Mouse (Mus musculus) hindlimb bud, embryonic 11.5 days (tissue): ENCODE measurements around the gene Lhfpl2.
A peak's percentile ranks its signal among the peaks of the same experiment; 100 is the strongest.

ENCODE experiments used
- DNase-seq: peaks from one replicate; pipeline ENCODE4 v3.0.0-alpha.2; 2012; ENCODE audit warnings: low read depth, low spot score; ENCODE audit errors: extremely low spot score

Gene Lhfpl2

DNA sequence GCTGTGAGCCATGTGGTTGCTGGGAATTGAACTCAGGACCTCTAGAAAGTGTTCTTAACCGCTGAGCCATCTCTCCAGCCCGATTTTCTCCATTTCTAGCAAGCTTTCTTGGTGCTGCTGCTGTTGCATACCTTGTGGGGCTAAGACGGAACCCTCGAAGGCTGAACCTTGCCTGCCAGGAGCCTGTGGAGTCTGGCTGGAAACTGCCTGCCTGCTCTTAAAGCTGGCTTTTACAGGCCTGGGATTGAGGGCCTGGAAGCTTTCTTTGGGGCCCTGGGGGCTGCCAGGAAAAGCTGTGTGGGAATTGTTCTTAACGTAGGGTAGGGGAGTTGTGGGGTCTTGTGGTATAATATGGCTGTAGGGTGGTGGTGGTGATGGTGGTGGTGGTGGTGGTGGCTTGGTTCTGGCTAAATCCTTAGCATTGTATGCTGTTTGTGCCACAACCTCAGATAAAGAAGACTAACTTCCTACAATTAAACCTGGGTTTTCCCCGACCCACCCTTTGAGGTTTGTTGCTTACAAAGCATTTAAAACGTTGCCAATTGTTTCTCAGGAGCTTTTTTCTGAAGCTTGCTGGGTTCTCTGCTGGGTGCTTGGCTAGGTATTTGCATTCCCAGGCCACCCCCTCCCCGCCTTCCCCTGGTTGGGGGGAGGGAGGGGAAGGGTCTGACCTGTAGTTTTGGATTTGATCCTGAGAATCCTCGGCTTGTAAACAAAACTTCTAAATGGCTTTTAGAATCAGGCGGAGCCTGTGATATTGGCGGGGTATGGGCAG is 7.9 kb downstream of the Lhfpl2 start:
- DNase-seq, result no peak

DNA sequence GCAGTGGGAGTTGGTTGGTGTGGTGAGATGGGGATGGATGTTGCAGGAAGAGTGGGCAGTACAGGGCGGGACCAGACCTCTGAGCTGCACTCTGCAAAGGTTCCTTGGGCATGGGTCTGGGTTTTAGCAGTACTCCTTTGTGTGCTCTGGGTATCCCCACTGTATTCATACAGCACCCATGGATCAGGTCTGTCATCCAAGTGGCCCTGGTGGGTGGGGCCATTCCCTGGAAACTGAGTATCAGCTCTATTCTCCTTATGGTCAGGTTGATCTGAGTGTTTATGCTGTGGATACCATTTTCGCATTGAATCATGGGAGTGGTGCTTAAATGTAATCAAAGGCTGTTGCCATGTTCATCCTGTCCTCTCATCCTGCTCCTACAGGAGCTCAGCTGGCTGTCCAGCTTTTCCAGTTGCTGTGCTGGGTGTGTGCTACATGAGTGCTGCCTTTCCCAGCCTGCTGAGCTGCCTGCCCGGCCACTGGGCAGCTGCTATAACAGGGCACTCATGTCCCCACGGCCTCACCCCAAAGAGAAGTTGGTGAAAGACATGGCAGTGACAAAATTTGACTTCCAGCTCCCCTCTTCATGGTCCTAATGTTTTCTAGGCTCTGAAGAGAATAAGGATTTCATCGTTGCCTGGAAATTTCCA is 9.2 kb downstream of the Lhfpl2 start:
- no peak for DNase-seq

- DNase-seq, result no peak
Measured at GRCm38 (mm10) chr13:94068308-94068707, 10.7 kb downstream of the Lhfpl2 start.

- no peak for DNase-seq
Measured at GRCm38 (mm10) chr13:94069421-94070307, 12.1 kb downstream of the Lhfpl2 start.

DNA sequence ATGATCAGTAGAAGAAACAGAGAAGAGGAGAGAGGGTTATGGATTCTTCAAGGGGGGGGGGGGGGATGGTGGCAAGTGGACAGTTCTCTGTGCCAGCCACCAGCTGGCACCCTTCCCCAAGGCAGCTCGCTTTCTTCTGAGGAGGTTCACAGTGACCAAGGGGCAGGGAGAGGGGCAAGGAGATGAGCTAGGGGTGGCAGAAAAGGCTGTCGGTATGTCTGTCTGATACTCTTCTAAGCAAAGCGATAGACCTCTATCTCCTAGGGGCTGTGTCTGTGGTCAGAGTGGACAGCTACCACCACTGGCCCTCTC is 12.7 kb downstream of the Lhfpl2 start:
- no peak for DNase-seq

- DNase-seq, result no peak
Measured at GRCm38 (mm10) chr13:94070927-94071326, 13.3 kb downstream of the Lhfpl2 start.

DNA sequence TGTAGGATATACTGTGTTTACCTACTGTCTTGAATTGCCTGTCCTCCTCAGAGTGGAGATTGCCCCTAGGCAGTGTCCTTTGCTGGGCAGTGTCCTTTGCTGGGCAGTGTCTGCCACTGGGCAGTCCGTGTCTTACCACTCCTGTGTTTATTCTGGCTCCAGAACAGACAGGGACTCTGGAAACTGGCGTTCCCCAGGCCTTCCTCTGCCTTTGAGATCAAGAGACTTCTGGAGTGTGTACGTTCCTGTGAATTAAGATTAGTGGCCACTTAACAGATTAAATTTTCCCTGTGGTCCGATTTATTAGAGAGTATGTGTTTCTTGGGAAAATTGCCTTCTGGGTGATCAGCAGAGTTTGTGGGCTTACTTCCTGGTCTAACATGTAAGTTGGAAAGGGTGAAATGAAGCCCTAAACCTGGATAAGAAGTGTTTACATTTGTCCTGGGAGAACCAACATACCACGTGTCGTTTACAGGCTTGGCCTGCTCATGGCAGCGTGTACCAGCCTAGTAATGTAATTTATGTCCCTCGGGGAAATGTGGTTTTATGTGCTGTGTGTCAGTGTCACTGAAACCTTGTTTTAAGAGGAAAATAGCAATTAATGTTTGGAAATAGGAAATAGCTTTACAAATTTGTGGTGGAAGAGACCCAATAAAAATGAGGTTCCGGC is 15.6 kb downstream of the Lhfpl2 start:
- no peak for DNase-seq

DNA sequence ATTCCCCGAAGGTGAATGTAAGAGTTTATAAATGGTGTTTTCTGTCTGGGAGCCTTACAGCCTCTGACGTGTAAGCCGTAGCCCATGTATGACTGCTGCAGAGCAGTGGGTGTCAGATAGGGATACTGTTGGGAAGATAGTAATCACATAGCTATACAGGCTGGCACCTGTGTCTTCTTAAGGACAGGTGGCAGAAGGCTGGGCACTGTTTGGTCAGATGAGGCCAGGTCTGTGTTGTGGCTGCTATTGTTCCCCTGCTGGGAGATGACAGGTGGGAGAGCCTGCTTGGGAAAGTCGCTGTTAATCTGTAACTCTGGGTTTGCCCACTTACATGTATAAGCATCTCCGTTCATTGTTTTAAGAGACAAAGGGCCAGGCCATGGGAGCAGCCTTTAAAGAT is 16.1 kb downstream of the Lhfpl2 start:
- no peak for DNase-seq

DNA sequence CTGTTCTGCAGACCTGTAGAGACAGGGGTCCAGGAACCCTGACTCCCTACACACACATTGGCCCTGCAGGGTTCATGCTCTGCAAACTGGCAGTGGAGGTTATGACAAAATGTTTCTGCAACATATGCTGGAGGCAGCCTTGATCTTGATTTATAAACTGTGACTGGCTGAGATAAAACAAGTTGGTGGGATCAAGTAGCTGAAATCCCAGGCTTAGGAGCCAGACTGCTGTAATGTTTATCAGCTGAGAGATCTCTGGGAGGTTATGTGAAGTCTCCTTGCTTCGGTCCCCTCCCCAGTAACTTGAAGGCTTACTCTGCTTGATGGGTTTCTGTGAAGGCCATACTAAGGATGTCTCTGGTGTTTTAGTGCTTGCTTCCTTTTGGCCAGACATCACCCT is 17.6 kb downstream of the Lhfpl2 start:
- DNase-seq, result no peak

DNA sequence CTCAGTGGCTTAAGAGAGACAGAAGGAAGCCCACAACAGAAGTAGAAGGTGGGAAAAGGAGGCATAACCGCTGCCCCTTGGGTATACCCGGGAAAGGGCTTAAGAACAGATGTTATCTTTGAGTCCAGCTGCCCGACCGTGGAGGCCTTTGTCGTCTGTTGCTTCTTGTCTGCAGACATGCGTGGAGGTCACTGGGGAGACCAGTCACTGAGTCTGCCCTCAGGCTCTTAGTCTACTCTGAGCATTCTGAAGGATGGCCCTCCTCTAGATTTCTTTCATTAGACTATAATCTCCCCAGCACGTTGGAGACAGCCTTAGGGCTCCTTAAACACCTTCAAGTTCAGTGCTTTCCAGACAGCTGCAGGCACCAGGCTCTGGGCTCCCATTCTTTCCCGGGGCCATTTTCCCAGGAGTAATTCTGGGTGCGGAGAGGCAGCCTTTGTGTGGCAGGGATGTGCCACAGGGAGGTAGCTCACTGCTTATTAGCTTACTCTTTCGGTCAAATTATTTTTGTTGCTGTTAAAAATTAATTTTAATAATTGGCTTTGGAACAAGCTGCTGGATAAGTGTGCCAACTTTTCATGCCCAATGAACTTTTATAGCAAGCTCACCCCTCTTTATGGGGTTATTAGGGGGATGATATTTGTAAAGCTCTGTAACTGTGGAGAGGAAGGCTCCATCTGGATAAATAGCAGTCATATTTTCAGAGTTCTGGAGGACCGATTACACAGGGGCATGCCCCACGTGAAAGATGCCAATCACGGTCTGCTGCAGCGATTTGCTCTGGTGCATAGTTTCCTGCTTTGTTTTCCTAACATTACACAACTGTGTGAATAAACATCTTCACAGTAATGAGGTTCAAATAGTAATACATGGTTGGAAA is 19.8 kb downstream of the Lhfpl2 start:
- no peak for DNase-seq

GRCm38 (mm10) chr13:94083196-94083595 is 25.6 kb downstream of the Lhfpl2 start:
- DNase-seq, result no peak

- DNase-seq, result peak; percentile 35
Measured at GRCm38 (mm10) chr13:94084220-94085126, 26.9 kb downstream of the Lhfpl2 start.

DNA sequence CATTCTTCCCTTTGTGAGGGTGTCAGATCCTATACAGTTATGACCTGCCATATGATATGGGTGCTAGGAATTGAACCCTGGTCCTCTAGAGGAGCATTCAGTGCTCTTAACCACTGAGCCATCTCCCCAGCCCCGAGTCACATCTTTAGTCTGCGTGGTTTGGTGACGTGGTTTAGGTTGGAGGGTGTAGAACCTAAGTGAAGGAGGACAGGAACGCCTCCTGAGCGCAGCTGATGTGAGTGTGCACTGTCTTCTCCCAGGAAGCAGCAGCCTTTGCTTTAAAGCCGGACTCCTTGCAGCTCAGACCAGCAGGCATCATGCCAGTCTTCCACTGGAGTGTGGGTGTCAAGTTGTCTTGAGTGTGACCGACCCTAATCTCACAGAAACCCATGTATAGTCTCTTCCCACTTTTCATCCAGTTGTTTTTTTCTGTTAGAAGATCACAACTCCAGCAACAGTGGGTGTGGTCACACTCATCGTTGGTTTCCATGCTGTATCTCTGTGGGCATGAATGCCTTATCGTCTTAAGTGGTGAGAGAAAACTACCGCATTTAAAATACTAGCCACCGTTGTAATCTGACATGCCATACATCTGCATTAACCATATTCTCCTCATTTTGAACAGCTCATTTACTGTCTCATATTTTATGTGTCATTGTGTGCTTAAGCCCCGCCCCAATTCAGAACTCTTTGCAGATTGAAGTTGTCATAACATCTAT is 28.7 kb downstream of the Lhfpl2 start:
- no peak for DNase-seq

DNA sequence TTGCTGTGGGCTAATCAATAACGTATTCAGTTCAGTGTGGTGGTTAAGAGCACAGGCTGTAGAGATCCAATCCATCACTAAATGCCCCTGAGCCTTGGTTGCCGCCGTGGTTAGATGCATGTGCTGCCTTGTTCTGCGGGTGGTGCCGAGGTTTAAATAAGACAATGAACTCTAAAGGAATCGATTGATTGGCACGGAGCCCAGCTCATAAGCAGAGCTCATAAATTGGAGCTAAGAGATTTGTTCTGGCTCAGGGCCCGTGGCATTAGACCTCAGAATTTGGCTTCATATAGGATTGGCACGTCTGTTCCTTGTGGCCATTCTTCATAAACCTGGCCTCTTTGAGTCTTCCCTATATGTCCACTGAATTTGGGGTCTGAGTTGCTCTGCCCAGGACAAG is 29.5 kb downstream of the Lhfpl2 start:
- DNase-seq, result no peak

- DNase-seq, result no peak
Measured at GRCm38 (mm10) chr13:94088788-94089187, 31.2 kb downstream of the Lhfpl2 start.

GRCm38 (mm10) chr13:94089286-94089685 is 31.7 kb downstream of the Lhfpl2 start:
- DNase-seq, result no peak

DNA sequence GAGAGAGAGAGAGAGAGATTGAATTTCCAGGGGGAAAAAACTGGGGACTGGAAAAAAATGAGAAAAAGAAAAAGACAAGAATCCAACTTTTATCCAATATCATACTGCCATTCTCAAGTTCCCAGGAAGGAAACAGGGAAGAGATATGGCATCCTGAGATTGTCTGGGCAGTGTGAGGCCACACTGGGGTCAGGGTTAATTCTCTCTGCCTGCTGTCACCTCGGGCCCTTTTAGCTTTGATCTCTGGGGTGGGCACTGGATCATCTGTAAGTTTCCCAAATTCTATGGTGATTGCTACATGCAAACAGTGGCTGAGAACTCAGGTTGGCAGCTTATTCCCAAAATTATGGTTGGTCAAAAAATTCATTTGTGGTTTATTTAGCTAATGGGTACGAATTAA is 33.8 kb downstream of the Lhfpl2 start:
- no peak for DNase-seq

DNA sequence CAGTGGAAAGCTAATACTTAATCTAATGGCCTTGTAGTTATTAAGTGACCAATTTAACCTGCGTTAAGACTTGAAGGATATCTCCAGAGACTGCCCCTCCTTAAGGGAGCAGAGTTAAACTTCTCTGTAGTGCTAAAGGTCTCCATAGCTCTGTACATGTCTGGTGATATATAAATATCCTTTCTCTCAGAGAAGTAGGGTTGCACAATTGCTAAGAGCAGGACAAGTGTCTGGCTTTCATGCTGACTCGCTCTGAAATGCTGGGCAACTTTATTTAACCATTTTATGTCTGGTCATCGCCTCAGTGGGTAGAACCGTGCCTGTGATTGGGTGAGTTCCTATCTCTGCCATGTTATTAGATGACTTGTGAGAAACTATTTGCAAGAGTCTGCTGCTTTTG is 36.6 kb downstream of the Lhfpl2 start:
- no peak for DNase-seq

- no peak for DNase-seq
Measured at GRCm38 (mm10) chr13:94094625-94095024, 37.0 kb downstream of the Lhfpl2 start.
